Mouse (Mus musculus) G1E (cell line): Measurements from ENCODE around the gene Trak1. TPM values are rescaled to one million over a fixed set of nuclear protein-coding genes. Genes with fewer than 3 reads are reported as not detected.

Experiments
- ATAC-seq: 2 replicates; pipeline ENCODE4 v1.8.0; 2016; ENCODE audit warnings: mild to moderate bottlenecking; ENCODE audit not compliant: insufficient number of reproducible peaks, poor library complexity, low FRiP score, severe bottlenecking; ENCODE audit errors: extremely low read depth
- DNase-seq: peaks from one replicate; pipeline ENCODE4 v3.0.0; 2012; ENCODE audit warnings: low spot score
- H3K27me3 ChIP-seq: 2 replicates; pipeline ENCODE4 v1.6.1; 2012; ENCODE audit warnings: mild to moderate bottlenecking, low read length, inconsistent platforms; ENCODE audit not compliant: insufficient read depth
- H3K36me3 ChIP-seq: replicated peaks from 2 replicates; pipeline ENCODE3; 2012; ENCODE audit warnings: mild to moderate bottlenecking, inconsistent platforms
- H3K4me1 ChIP-seq: 2 replicates; pipeline ENCODE4 v1.6.1; 2012; ENCODE audit warnings: low read depth, low read length, inconsistent platforms, mixed read lengths; ENCODE audit not compliant: insufficient read depth
- H3K4me3 ChIP-seq: 2 replicates; pipeline ENCODE4 v1.5.1; 2012; ENCODE audit warnings: low read depth, mild to moderate bottlenecking, inconsistent platforms, low read length, moderate library complexity, mixed read lengths
- H3K9me3 ChIP-seq: replicated peaks from 2 replicates; pipeline ENCODE4 v1.6.1; 2012; ENCODE audit warnings: inconsistent platforms
- CTCF ChIP-seq: IDR thresholded peaks from 2 replicates; pipeline ENCODE4 v1.5.1; 2012; ENCODE audit warnings: low read depth, low read length, inconsistent platforms, mixed read lengths
- GATA1 ChIP-seq: IDR thresholded peaks from 2 replicates; pipeline ENCODE4 v1.6.1; 2012; ENCODE audit warnings: borderline replicate concordance, low read length, inconsistent platforms, mixed read lengths
- GATA2 ChIP-seq: IDR thresholded peaks from 2 replicates; pipeline ENCODE4 v1.6.1; 2012; ENCODE audit warnings: low read depth, low read length, inconsistent platforms, borderline replicate concordance
- POLR2AphosphoS5 ChIP-seq: IDR thresholded peaks from 2 replicates; pipeline ENCODE4 v1.6.1; 2012; ENCODE audit warnings: low read depth, low read length, inconsistent platforms; ENCODE audit not compliant: insufficient replicate concordance
- TAL1 ChIP-seq: conservative IDR thresholded peaks from 2 replicates; pipeline ENCODE4 v1.6.1; 2012; ENCODE audit warnings: low read depth, low read length, inconsistent platforms, mixed read lengths
- polyA plus RNA-seq: library from polyadenylated mRNA; stranded (reverse); fragments of >175 nt; gene quantifications from 2 replicates; pipeline ENCODE4 v1.2.3, GENCODE M21; 2012
- total RNA-seq, 2 experiments: library from RNA; stranded (forward) in 1 of 2; stranded (reverse) in 1 of 2; fragments of 200-1000 nt in 1 of 2; fragments of >200 nt in 1 of 2; fragmentation: Nextera tagmentation in 1 of 2; gene quantifications; 2 replicates each; pipeline ENCODE4 v1.2.3; 2014 to 2017

Trak1 gene
- total and polyA plus RNA-seq, 3 experiments = 13.6 to 35.7 (median 21.3) TPM

- Histone ChIP-seq H3K9me3 (peaks cover 13% of the 10 kb centered on the region), H3K36me3 (no peaks in the 10 kb centered on the region), H3K4me1 (peaks cover 2% of the 10 kb centered on the region), H3K27me3 (peaks cover 48% of the 10 kb centered on the region), H3K4me3 (no peak overlapping the region)
- no peak for DNase-seq
- no peak for ATAC-seq
- TF ChIP-seq GATA1 = no peak
- no peak for TF ChIP-seq TAL1
- no peak for TF ChIP-seq CTCF
- no peak for TF ChIP-seq POLR2AphosphoS5
- no peak for TF ChIP-seq GATA2
Observed at GRCm38 (mm10) chr9:121291275-121291674, 6.0 kb upstream of the Trak1 start.

- Histone ChIP-seq H3K9me3 (peaks cover 13% of the 10 kb centered on the region), H3K4me1 (peaks cover 10% of the 10 kb centered on the region), H3K36me3 (no peaks in the 10 kb centered on the region), H3K27me3 (peaks cover 53% of the 10 kb centered on the region), H3K4me3 (no peak overlapping the region)
- no peak for TF ChIP-seq GATA1
- no peak for TF ChIP-seq POLR2AphosphoS5
- TF ChIP-seq TAL1 = no peak
- TF ChIP-seq CTCF = no peak
- no peak for TF ChIP-seq GATA2
- ATAC-seq (no peak), DNase-seq (no peak)
Observed at GRCm38 (mm10) chr9:121293187-121293586, 4.1 kb upstream of the Trak1 start.

DNA sequence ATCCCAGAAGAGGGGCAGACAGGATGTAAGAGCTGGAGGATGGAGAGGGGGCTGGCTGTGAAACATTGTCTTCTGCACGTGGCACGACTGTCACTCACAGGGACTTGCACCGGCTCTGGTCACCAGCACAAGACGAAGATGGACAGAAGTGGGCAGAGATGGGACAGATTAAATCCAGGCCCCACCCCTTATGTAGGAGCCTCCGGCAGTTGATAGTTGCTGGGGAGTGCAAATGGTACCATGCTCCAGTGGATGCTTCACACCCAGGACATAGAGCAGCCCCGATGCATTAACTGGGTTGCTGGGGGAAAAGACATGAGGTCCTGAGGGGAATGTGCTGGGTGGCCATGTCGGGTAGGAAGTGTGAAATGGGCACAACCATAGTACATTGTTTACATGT is 2.1 kb upstream of the Trak1 start:
- H3K9me3 ChIP-seq = peaks cover 3% of the 10 kb centered on the region; the same call in 1 of the 2 replicates
- ATAC-seq = no peak
- peaks cover 15% of the 10 kb centered on the region for H3K36me3 ChIP-seq
- TF ChIP-seq GATA2 (no peak), GATA1 (no peak), POLR2AphosphoS5 (no peak), TAL1 (no peak), CTCF (no peak)
- DNase-seq = no peak
- no peak overlapping the region for H3K4me3 ChIP-seq
- peaks cover 43% of the 10 kb centered on the region for H3K27me3 ChIP-seq
- peaks cover 28% of the 10 kb centered on the region for H3K4me1 ChIP-seq

DNA sequence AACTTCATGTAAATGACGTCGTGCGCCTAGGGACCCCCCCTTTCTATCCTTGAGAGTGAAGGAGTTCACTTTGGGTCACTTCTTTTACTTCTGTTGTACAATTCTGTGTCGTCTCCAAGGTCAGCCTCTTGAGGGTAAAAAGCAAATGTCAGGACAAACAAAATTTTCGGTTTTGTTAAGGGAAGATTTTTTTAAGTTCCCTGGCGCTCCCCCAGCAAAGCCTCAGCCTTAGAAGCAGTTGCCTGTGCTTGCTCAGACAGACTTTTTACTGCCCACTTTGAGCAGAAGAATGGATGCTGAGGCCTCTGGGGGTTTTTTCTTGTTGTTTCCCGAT is 730 bp downstream of the Trak1 start:
- ATAC-seq = no peak
- peaks cover 35% of the 10 kb centered on the region for H3K4me1 ChIP-seq
- no peaks in the 10 kb centered on the region for H3K9me3 ChIP-seq
- TF ChIP-seq CTCF = no peak
- TF ChIP-seq GATA2 = no peak
- no peak for TF ChIP-seq POLR2AphosphoS5
- no peak for TF ChIP-seq GATA1
- TF ChIP-seq TAL1 = no peak
- peaks cover 33% of the 10 kb centered on the region for H3K27me3 ChIP-seq
- peak overlapping the region; percentile 79 for H3K4me3 ChIP-seq
- peaks cover 32% of the 10 kb centered on the region for H3K36me3 ChIP-seq
- DNase-seq = no peak

GRCm38 (mm10) chr9:121298411-121299091 is 1.2 kb downstream of the Trak1 start:
- Histone ChIP-seq H3K36me3 (peaks cover 37% of the 10 kb centered on the region), H3K9me3 (no peaks in the 10 kb centered on the region), H3K27me3 (peaks cover 28% of the 10 kb centered on the region), H3K4me3 (peak overlapping the region; percentile 79), H3K4me1 (peaks cover 40% of the 10 kb centered on the region)
- DNase-seq (no peak), ATAC-seq (no peak)
- TF ChIP-seq CTCF = no peak
- TF ChIP-seq POLR2AphosphoS5 = no peak
- TF ChIP-seq GATA1 = no peak
- no peak for TF ChIP-seq GATA2
- no peak for TF ChIP-seq TAL1

GRCm38 (mm10) chr9:121299223-121299755 is 2.0 kb downstream of the Trak1 start:
- H3K4me3 ChIP-seq = no peak overlapping the region
- TF ChIP-seq GATA2 = no peak
- TF ChIP-seq TAL1 = no peak
- TF ChIP-seq CTCF = no peak
- no peak for TF ChIP-seq GATA1
- no peak for TF ChIP-seq POLR2AphosphoS5
- no peak for ATAC-seq

More at GRCm38 (mm10) chr9:121299223-121299755, 2.0 kb downstream of the Trak1 start:
- Histone ChIP-seq H3K36me3 (peaks cover 44% of the 10 kb centered on the region), H3K9me3 (no peaks in the 10 kb centered on the region), H3K4me1 (peaks cover 47% of the 10 kb centered on the region), H3K27me3 (peaks cover 21% of the 10 kb centered on the region)
- DNase-seq = no peak
